Mouse (Mus musculus): Measurements from ENCODE around the gene Mtss1l. TPM values are rescaled to one million over a fixed set of nuclear protein-coding genes. Genes with fewer than 3 reads are reported as not detected.

Gene Mtss1l
- polyA plus RNA-seq, 1 experiment, result not detected

DNA sequence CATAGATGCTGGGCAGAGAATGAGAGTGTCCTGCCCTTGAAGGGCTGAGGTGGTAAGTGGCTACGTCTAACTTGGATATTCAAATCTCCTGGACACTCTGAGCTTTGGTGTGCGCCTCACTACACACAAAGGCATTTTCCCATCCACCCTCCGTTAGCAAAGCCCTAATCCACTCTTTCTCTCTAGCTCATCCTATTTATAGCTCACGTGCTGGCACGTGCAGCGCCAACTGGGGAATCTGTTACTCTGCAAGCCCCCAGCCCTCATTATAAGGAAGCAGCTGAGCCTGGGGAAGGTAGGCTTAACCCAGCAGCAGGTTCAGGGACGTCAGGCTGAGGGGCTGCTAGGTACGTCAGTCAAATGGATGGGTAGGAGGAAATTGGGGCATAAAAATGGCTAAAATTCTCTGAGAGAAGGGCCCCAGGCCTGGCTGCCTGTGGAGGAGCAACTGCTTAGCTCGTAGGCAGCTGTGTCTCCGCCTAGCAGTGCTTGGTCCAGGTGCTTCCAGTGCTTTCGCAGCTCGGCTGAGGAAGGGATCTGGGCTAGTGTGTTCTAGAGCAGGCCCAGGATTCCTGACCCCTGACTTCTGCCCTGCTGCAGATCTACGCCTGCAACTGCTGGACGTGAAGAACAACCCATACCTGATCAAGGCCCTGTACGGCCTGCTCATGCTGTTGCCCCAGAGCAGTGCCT lies 6.3 kb upstream of the Mtss1l start:
- WGBS, result 48% methylated on average over 15 of the region's 15 CpGs
- Histone ChIP-seq H3K4me3 (ENCODE audit: insufficient read depth, low read depth, low read length) (no peak overlapping the region), H3K27ac (ENCODE audit: insufficient read depth, low read depth, low read length) (peak overlapping the region; percentile 68), H3K4me1 (ENCODE audit: control insufficient read depth, insufficient read depth, low read length) (peaks cover 73% of the 10 kb centered on the region)
- TF ChIP-seq POLR2A (IDR thresholded peaks at IDR 0.05; ENCODE audit: insufficient read depth, low read depth, low read length) (no peak), CTCF (IDR thresholded peaks at IDR 0.05; ENCODE audit: insufficient read depth, low read depth, low read length) (no peak)

DNA sequence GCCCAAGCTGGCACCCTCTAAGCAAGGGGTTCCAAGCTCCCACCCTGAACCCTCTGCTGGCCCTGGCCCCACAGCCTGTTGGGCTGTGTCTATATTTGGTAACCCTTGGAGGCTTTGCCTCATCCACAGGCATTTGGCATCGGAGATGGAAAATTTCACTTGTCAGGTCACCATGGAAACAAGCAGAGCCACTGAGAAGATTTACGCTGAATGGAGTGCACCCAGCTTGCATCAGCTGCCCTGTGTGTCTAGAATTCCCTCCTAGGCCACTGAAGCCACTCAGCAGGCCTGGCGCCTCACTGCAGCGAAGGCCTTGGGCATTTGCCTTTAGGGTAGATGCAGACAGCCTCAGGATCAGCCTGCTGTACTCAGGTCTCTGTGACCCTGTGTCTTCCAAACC lies 5.2 kb upstream of the Mtss1l start:
- peak overlapping the region; percentile 68 for H3K27ac ChIP-seq (ENCODE audit: insufficient read depth, low read depth, low read length)
- no peak overlapping the region for H3K4me3 ChIP-seq (ENCODE audit: insufficient read depth, low read depth, low read length)
- peaks cover 73% of the 10 kb centered on the region for H3K4me1 ChIP-seq (ENCODE audit: control insufficient read depth, insufficient read depth, low read length)
- WGBS, result 23% methylated on average over 4 of the region's 4 CpGs
- TF ChIP-seq POLR2A (IDR thresholded peaks at IDR 0.05; ENCODE audit: insufficient read depth, low read depth, low read length), result no peak

DNA sequence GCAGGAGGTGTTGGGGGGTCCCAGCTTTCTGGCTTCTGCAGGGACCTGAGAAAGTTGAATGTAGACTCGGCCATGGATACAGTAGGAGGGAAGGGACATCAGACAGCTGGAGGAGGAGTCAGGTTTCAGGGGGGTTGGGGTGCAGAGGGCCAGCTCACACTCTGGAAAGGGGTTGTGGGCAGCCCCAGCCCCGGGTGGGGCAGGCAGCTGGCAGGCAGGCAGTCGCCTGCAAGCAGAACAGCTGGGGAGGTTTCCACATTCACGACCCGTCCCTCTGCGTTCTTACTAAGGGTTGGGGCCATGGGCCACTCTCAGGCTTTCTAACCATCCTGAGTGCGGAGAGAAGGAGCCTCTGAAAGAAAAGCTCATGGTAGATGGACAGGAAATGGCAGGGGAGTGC lies 4.1 kb upstream of the Mtss1l start:
- no peak for TF ChIP-seq CTCF (IDR thresholded peaks at IDR 0.05; ENCODE audit: insufficient read depth, low read depth, low read length)
- no peak for TF ChIP-seq POLR2A (IDR thresholded peaks at IDR 0.05; ENCODE audit: insufficient read depth, low read depth, low read length)
- H3K27ac ChIP-seq (ENCODE audit: insufficient read depth, low read depth, low read length), result no peak overlapping the region
- H3K4me1 ChIP-seq (ENCODE audit: control insufficient read depth, insufficient read depth, low read length), result peaks cover 66% of the 10 kb centered on the region
- H3K4me3 ChIP-seq (ENCODE audit: insufficient read depth, low read depth, low read length), result no peak overlapping the region
- WGBS, result 63% methylated on average over 7 of the region's 7 CpGs

DNA sequence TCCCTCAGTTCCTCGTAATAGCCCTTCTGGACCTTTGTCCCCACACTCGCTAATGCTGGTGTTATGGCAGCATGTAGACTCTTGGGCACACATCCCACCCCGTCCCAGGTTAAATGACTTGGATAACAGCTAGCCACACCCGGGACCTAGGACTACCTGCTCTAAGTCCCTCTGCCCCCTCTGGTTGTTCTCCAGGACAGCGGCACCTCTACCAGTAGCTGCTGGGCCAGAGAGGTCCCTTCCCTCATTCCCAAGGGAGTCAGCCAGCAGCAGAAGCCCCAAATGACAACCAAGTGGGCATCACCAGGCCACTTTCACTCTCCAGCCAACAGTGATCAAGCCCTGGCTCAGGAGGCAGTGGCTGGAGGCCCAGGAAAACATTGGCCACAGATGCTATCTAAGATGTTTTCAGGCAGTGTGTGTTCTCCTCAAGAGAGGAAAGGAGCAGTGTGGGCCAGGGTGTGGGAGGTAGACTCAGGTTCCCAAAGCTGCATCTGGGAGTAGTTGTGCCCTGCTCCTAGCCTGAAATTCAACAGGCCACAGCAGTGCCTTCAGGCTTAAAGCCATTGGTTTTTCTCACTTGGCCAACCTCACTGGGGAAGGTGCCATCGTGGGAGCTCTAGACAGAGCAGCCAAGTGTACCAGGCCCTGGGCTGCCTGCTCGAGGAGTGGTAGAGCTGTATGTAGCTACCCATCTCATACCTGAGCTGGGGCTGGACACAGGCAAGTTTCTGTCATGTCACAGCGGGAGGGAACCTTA lies 2.9 kb upstream of the Mtss1l start:
- no peak for TF ChIP-seq CTCF (IDR thresholded peaks at IDR 0.05; ENCODE audit: insufficient read depth, low read depth, low read length)
- TF ChIP-seq POLR2A (IDR thresholded peaks at IDR 0.05; ENCODE audit: insufficient read depth, low read depth, low read length), result no peak
- Histone ChIP-seq H3K4me1 (ENCODE audit: control insufficient read depth, insufficient read depth, low read length) (peaks cover 69% of the 10 kb centered on the region), H3K27ac (ENCODE audit: insufficient read depth, low read depth, low read length) (peak overlapping the region; percentile 81), H3K4me3 (ENCODE audit: insufficient read depth, low read depth, low read length) (no peak overlapping the region)
- WGBS, result 76% methylated on average over 8 of the region's 8 CpGs

DNA sequence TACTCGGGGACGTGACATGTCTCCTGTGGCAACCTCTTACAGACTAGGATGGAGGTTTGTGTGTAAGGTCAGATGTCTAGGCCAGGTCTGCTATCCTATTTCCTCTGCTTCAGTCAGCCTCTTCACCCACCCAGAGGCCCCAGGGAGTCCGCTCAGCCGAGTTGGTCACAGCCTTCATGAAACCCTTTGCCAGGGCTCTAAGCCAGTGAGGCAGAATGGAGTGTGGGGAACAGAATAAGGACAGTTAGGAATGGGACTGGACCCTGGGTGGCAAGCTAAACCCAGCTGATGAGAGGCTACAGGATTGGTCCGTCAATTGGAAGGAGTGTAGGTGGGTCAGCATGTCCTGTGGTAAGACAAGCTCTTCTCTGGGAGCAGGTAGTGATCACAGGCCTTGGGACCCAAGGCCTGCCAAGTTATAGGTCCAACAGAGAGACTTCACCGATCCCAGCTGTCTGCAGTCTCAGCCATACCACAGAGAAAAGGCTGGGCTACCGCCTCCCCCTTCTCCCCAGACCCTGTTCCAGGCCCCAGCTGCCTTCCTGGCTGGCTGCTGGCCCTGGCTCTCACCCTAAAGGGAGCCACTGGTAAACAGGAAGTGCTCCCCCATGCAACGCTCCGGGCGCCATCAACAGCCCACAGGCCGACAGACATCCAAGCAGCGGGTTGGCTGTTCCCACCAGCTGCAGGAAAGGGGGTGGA lies 2.2 kb upstream of the Mtss1l start:
- Histone ChIP-seq H3K4me1 (ENCODE audit: control insufficient read depth, insufficient read depth, low read length) (peaks cover 76% of the 10 kb centered on the region), H3K4me3 (ENCODE audit: insufficient read depth, low read depth, low read length) (no peak overlapping the region), H3K27ac (ENCODE audit: insufficient read depth, low read depth, low read length) (peak overlapping the region; percentile 81)
- WGBS, result 39% methylated on average over 12 of the region's 12 CpGs
- TF ChIP-seq POLR2A (IDR thresholded peaks at IDR 0.05; ENCODE audit: insufficient read depth, low read depth, low read length) (no peak), CTCF (IDR thresholded peaks at IDR 0.05; ENCODE audit: insufficient read depth, low read depth, low read length) (no peak)

DNA sequence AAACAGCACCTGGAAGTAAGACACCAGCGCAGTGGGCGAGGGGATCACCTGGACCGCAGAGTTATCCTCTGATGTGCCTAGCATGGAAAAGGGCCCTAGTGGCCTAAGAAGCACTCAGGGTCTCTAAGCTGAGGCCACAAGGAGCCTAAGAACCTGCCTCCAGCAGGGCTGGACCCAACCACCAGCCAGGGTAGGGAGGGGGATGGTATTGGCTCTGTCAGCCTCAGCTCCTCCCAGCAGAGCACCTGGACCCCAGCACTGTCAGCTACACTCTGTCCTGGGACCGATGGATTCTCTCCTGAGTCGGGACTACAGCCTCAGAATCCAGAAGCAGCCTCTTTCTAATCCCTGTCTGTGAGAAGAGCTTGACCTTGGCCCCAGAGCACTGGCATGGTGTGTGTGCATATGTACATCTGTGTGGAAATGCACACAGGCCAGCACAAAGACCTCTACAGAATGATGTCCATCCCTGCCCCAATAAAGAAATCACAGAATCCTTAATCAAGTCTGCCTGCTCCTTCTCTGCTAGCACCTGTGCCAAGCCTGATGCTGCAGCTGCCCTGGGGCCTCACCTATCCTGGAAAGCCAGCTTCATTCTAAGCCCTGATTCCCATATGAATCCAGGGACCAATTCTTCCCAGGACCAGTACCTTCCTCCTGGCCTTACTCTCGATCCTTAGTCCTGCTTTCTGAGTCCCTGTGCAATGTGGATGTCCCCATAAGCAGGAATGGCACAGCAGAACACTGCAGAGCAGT lies 1.2 kb upstream of the Mtss1l start:
- TF ChIP-seq POLR2A (IDR thresholded peaks at IDR 0.05; ENCODE audit: insufficient read depth, low read depth, low read length), result no peak
- no peak for TF ChIP-seq CTCF (IDR thresholded peaks at IDR 0.05; ENCODE audit: insufficient read depth, low read depth, low read length)
- 72% methylated on average over 6 of the region's 6 CpGs for WGBS
- peaks cover 77% of the 10 kb centered on the region for H3K4me1 ChIP-seq (ENCODE audit: control insufficient read depth, insufficient read depth, low read length)
- peak overlapping the region; percentile 81 for H3K27ac ChIP-seq (ENCODE audit: insufficient read depth, low read depth, low read length)
- no peak overlapping the region for H3K4me3 ChIP-seq (ENCODE audit: insufficient read depth, low read depth, low read length)

GRCm38 (mm10) chr8:110721606-110722413 lies 534 bp downstream of the Mtss1l start:
- H3K4me1 ChIP-seq (ENCODE audit: control insufficient read depth, insufficient read depth, low read length), result peaks cover 72% of the 10 kb centered on the region
- TF ChIP-seq CTCF (IDR thresholded peaks at IDR 0.05; ENCODE audit: insufficient read depth, low read depth, low read length) (no peak), POLR2A (IDR thresholded peaks at IDR 0.05; ENCODE audit: insufficient read depth, low read depth, low read length) (no peak)
- peak overlapping the region; percentile 94 for H3K4me3 ChIP-seq (ENCODE audit: insufficient read depth, low read depth, low read length)
- WGBS, result 4% methylated on average over 53 of the region's 59 CpGs
- H3K27ac ChIP-seq (ENCODE audit: insufficient read depth, low read depth, low read length), result peak overlapping the region; percentile 83

DNA sequence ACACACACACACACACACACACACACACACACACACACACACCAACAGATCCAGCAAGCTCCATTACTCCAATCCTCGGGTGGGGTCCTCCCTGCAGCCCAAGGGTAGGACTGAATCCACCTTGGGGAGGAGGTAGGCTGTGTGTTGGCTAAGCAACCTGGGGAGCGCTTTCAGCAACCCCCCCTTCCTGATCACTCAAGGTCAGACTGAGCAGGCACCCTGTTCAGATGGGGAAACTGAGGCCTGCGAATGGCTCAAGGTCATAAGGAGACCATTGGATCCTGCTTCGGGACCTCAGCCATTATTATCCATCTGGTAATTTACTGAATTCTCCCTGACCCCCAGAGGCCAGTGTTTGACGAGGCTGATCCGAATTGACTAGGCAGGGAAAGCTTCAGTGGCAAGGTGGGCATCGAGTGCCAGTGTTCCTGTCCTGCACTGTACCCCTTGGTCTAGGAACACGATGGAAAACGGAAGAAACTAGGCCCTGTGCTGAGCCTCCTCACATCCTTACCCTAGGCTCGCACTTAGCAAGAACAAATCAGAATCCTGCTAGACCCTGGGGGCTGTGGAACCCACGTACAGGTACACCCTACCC lies 1.2 kb downstream of the Mtss1l start:
- WGBS, result 18% methylated on average over 11 of the region's 11 CpGs
- peaks cover 73% of the 10 kb centered on the region for H3K4me1 ChIP-seq (ENCODE audit: control insufficient read depth, insufficient read depth, low read length)
- TF ChIP-seq CTCF (IDR thresholded peaks at IDR 0.05; ENCODE audit: insufficient read depth, low read depth, low read length) (no peak), POLR2A (IDR thresholded peaks at IDR 0.05; ENCODE audit: insufficient read depth, low read depth, low read length) (no peak)

More for the DNA sequence above, 1.2 kb downstream of the Mtss1l start:
- peak overlapping the region; percentile 94 for H3K4me3 ChIP-seq (ENCODE audit: insufficient read depth, low read depth, low read length)
- H3K27ac ChIP-seq (ENCODE audit: insufficient read depth, low read depth, low read length), result peak overlapping the region; percentile 83
